Mouse (Mus musculus): ENCODE measurements at regions not wholly inside any gene's neighbourhood (a gene's known extent, or its start where the extent isn't known, plus 50 kb on each side); places are given as distances from the start of the nearest gene placed in this dataset.

GRCm38 (mm10) chr2:115513774-115514231 lies 67.7 kb upstream of the BC052040 start:
- WGBS (ENCODE audit: insufficient replicate concordance), result 30% methylated on average over 8 of the region's 8 CpGs
- Histone ChIP-seq H3K36me3 (ENCODE audit: control insufficient read depth, insufficient read depth) (no peaks in the 10 kb centered on the region), H3K4me1 (ENCODE audit: control insufficient read depth, low read depth, low read length) (no peaks in the 10 kb centered on the region), H3K27ac (ENCODE audit: low read length) (no peak overlapping the region), H3K27me3 (ENCODE audit: control insufficient read depth, insufficient read depth, low read depth, low read length) (no peaks in the 10 kb centered on the region), H3K9ac (ENCODE audit: low read depth, low read length) (no peak overlapping the region), H3K9me3 (replicated peaks; ENCODE audit: control insufficient read depth, low read length) (no peaks in the 10 kb centered on the region), H3K4me2 (ENCODE audit: low read depth, low read length) (no peak overlapping the region), H3K4me3 (ENCODE audit: low read depth, low read length) (no peak overlapping the region)
- ATAC-seq (ENCODE audit: low read depth), result no peak

GRCm38 (mm10) chr2:115514831-115515428 lies 66.6 kb upstream of the BC052040 start:
- WGBS (ENCODE audit: insufficient replicate concordance), result 14% methylated on average over 9 of the region's 9 CpGs
- no peak overlapping the region for H3K9ac ChIP-seq (ENCODE audit: low read depth, low read length)
- no peak for ATAC-seq (ENCODE audit: low read depth)
- no peaks in the 10 kb centered on the region for H3K4me1 ChIP-seq (ENCODE audit: control insufficient read depth, low read depth, low read length)
- H3K27ac ChIP-seq (ENCODE audit: low read length), result no peak overlapping the region
- no peaks in the 10 kb centered on the region for H3K9me3 ChIP-seq (replicated peaks; ENCODE audit: control insufficient read depth, low read length)
- no peak overlapping the region for H3K4me3 ChIP-seq (ENCODE audit: low read depth, low read length)
- H3K36me3 ChIP-seq (ENCODE audit: control insufficient read depth, insufficient read depth), result no peaks in the 10 kb centered on the region
- no peak overlapping the region for H3K4me2 ChIP-seq (ENCODE audit: low read depth, low read length)
- H3K27me3 ChIP-seq (ENCODE audit: control insufficient read depth, insufficient read depth, low read depth, low read length), result no peaks in the 10 kb centered on the region

DNA sequence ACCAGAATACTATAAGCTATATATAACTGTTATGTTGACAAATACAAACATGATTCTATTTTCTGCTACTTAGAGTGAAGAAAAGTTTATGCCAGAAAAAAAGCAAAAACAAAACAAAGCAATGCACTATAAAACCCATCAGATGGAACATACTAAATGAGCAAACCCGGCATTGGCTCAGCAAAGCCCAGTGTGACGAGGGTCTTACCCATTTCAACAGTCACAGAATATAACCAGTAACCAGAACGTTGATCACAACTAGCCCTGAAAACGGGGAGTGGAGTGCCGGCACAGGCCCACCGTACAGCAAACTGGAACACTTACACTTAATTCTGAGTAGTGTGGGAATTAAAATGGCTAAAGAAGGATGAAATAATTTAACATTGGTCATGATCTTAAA lies 66.0 kb upstream of the BC052040 start:
- no peak for ATAC-seq (ENCODE audit: low read depth)
- H3K9me3 ChIP-seq (replicated peaks; ENCODE audit: control insufficient read depth, low read length), result no peaks in the 10 kb centered on the region

DNA sequence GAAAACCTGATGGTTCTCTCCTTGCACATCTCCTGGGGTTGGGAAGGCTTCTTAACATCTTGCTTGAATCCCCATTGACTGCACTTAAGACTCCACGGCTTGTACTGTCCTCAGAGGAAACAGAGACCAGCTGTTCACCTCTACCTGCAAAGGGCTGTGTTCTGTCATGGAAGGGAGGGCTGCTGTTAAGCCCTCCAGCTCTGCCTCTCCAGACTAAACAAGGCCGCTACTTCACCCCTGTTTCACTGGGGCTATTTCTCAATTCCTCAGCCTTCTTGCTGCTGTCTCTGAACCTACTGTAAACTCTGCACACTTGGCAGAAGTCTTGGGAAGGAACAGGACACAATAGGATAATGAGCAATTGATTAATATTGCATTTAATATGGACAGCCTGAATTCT lies 64.7 kb upstream of the BC052040 start:
- H3K36me3 ChIP-seq (ENCODE audit: control insufficient read depth, insufficient read depth), result no peaks in the 10 kb centered on the region
- no peak overlapping the region for H3K27ac ChIP-seq (ENCODE audit: low read length)
- no peaks in the 10 kb centered on the region for H3K27me3 ChIP-seq (ENCODE audit: control insufficient read depth, insufficient read depth, low read depth, low read length)
- no peak overlapping the region for H3K4me2 ChIP-seq (ENCODE audit: low read depth, low read length)
- no peaks in the 10 kb centered on the region for H3K9me3 ChIP-seq (replicated peaks; ENCODE audit: control insufficient read depth, low read length)
- 44% methylated on average over 2 of the region's 2 CpGs for WGBS (ENCODE audit: insufficient replicate concordance)
- ATAC-seq (ENCODE audit: low read depth), result no peak
- no peak overlapping the region for H3K9ac ChIP-seq (ENCODE audit: low read depth, low read length)
- H3K4me1 ChIP-seq (ENCODE audit: control insufficient read depth, low read depth, low read length), result no peaks in the 10 kb centered on the region
- H3K4me3 ChIP-seq (ENCODE audit: low read depth, low read length), result no peak overlapping the region

More for the DNA sequence above, 66.0 kb upstream of the BC052040 start:
- WGBS (ENCODE audit: insufficient replicate concordance), result 54% methylated on average over 6 of the region's 6 CpGs
- no peak overlapping the region for H3K4me3 ChIP-seq (ENCODE audit: low read depth, low read length)
- H3K9ac ChIP-seq (ENCODE audit: low read depth, low read length), result no peak overlapping the region
- H3K27me3 ChIP-seq (ENCODE audit: control insufficient read depth, insufficient read depth, low read depth, low read length), result no peaks in the 10 kb centered on the region
- no peak overlapping the region for H3K27ac ChIP-seq (ENCODE audit: low read length)
- no peak overlapping the region for H3K4me2 ChIP-seq (ENCODE audit: low read depth, low read length)
- H3K36me3 ChIP-seq (ENCODE audit: control insufficient read depth, insufficient read depth), result no peaks in the 10 kb centered on the region
- no peaks in the 10 kb centered on the region for H3K4me1 ChIP-seq (ENCODE audit: control insufficient read depth, low read depth, low read length)

DNA sequence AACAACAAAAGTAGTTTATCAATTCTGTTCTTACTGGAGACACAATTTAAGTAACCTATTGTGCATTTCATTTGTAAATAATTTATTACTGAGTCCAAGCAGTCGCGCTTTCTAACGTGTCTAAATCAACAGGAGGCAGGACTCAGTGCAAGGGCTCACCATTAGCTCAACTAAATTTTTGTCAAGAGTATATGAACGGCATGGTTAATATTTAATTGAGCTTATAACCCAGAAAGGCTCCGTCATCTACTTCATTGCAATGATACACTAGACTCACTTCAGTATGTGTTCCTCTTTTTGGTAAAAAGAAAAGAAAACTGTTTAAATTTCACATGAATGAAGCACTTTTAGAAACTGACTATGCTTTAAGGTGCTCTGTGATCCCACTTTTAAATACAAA lies 61.5 kb upstream of the BC052040 start:
- Histone ChIP-seq H3K9ac (ENCODE audit: low read depth, low read length) (no peak overlapping the region), H3K36me3 (ENCODE audit: control insufficient read depth, insufficient read depth) (no peaks in the 10 kb centered on the region), H3K4me2 (ENCODE audit: low read depth, low read length) (peak overlapping the region; percentile 33; the same call in 1 of the 2 replicates), H3K27me3 (ENCODE audit: control insufficient read depth, insufficient read depth, low read depth, low read length) (no peaks in the 10 kb centered on the region), H3K4me3 (ENCODE audit: low read depth, low read length) (no peak overlapping the region), H3K4me1 (ENCODE audit: control insufficient read depth, low read depth, low read length) (no peaks in the 10 kb centered on the region), H3K9me3 (replicated peaks; ENCODE audit: control insufficient read depth, low read length) (no peaks in the 10 kb centered on the region), H3K27ac (ENCODE audit: low read length) (peak overlapping the region; percentile 70)
- ATAC-seq (ENCODE audit: low read depth), result peak; percentile 69
- WGBS (ENCODE audit: insufficient replicate concordance), result 53% methylated on average over 5 of the region's 5 CpGs

DNA sequence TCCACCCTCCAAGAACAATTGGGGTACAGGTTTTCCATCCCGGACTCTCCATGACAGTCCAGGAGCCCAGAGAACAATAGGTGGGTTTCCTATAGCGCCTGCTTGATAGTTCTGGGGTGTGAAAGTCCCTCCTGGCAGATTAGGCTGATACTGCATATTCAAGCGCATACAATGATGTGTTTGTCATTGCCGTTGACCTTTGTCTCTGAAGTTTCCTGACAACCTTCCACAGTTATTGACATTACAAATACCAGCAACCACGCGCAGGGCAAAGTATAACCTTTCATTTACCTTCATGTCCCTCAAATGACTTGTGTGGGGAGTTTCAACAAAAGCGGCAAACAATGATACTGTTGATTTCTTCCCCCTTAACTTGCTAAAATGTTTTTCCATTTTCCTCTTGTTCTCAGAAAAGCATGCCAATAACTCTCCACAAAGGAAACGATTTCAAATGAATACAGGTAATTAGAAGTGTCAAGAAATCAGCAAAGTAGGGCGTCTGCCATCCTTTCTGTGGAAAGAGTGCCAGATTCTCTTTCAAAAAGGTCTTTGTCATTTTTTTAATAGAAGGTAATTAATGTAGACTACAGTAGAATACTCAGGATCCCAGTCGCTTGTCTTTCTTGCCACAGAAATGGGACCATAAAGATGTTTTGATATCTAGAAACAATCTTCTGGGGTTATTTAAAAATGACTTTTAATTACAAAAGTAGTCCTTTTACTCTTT lies 60.9 kb upstream of the BC052040 start:
- Histone ChIP-seq H3K4me2 (ENCODE audit: low read depth, low read length) (peak overlapping the region; percentile 33; the same call in 1 of the 2 replicates), H3K27ac (ENCODE audit: low read length) (peak overlapping the region; percentile 70), H3K36me3 (ENCODE audit: control insufficient read depth, insufficient read depth) (no peaks in the 10 kb centered on the region), H3K9me3 (replicated peaks; ENCODE audit: control insufficient read depth, low read length) (no peaks in the 10 kb centered on the region), H3K4me3 (ENCODE audit: low read depth, low read length) (no peak overlapping the region), H3K9ac (ENCODE audit: low read depth, low read length) (no peak overlapping the region), H3K4me1 (ENCODE audit: control insufficient read depth, low read depth, low read length) (no peaks in the 10 kb centered on the region), H3K27me3 (ENCODE audit: control insufficient read depth, insufficient read depth, low read depth, low read length) (no peaks in the 10 kb centered on the region)
- peak; percentile 91 for ATAC-seq (ENCODE audit: low read depth)
- 35% methylated on average over 10 of the region's 10 CpGs for WGBS (ENCODE audit: insufficient replicate concordance)

- WGBS (ENCODE audit: insufficient replicate concordance), result 75% methylated on average over 2 of the region's 2 CpGs
- Histone ChIP-seq H3K27ac (ENCODE audit: low read length) (no peak overlapping the region), H3K9me3 (replicated peaks; ENCODE audit: control insufficient read depth, low read length) (no peaks in the 10 kb centered on the region), H3K4me1 (ENCODE audit: control insufficient read depth, low read depth, low read length) (no peaks in the 10 kb centered on the region), H3K4me2 (ENCODE audit: low read depth, low read length) (no peak overlapping the region), H3K27me3 (ENCODE audit: control insufficient read depth, insufficient read depth, low read depth, low read length) (no peaks in the 10 kb centered on the region), H3K4me3 (ENCODE audit: low read depth, low read length) (no peak overlapping the region), H3K36me3 (ENCODE audit: control insufficient read depth, insufficient read depth) (no peaks in the 10 kb centered on the region), H3K9ac (ENCODE audit: low read depth, low read length) (no peak overlapping the region)
- ATAC-seq (ENCODE audit: low read depth), result no peak
These were observed 51.6 kb upstream of the BC052040 start for GRCm38 (mm10) chr2:115529878-115530277.

All from liver, embryonic 16.5 days (tissue).